Mouse (Mus musculus) neutrophil, adult 5-6 weeks (primary cell): ENCODE results near the gene Itpkb. TPM values are rescaled to one million over a fixed set of nuclear protein-coding genes. Genes with fewer than 3 reads are reported as not detected.
"Not testable (repeated sequence)": the region's sequence is repeated elsewhere in the genome, so short reads cannot be mapped to it uniquely, and the experiment has no call there.

Experiments used
- ATAC-seq: fragments of 151-379, 151-347 bp; 2 replicates; pipeline ENCODE4 v1.8.0; 2017; ENCODE audit warnings: mild to moderate bottlenecking, moderate TSS enrichment; ENCODE audit not compliant: insufficient number of reproducible peaks, poor library complexity, low FRiP score, severe bottlenecking; ENCODE audit errors: extremely low read depth
- total RNA-seq: library from RNA; stranded (forward); fragments of 200-1000 nt; gene quantifications from 2 replicates; pipeline ENCODE4 v1.2.3, GENCODE M21; 2017

Itpkb gene
- total RNA-seq, 1 experiment from 2014 or later = 64.6 TPM

GRCm38 (mm10) chr1:180362844-180363243, 32.6 kb downstream of the Itpkb start:
- no peak for ATAC-seq

DNA sequence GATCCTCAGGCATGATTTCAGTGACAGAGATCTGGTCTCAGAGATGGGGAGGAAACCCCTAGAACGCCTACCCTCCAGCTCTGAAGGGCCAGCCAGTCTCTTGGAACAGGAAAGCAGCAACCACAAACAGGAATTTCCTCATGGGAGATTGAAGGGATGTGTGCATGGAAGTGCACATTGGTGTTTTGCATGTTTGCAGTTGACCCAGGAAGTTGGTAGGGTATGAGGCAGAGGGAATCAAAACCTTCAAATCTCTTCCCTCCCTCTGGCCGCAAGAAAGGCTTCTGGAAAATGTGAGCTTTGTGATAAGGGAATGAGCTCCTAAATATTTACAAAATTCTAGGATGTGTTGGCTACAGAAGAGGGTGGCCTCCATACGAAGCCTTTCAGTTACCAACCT, 33.0 kb downstream of the Itpkb start:
- no peak for ATAC-seq

- ATAC-seq = peak; percentile 42
Observed at GRCm38 (mm10) chr1:180364005-180364404, 33.7 kb downstream of the Itpkb start.

GRCm38 (mm10) chr1:180364720-180365119, 34.4 kb downstream of the Itpkb start:
- ATAC-seq = no peak

GRCm38 (mm10) chr1:180365180-180365810, 35.0 kb downstream of the Itpkb start:
- peak; percentile 86 for ATAC-seq

- ATAC-seq = no peak
Observed at GRCm38 (mm10) chr1:180365983-180366811, 35.9 kb downstream of the Itpkb start.

DNA sequence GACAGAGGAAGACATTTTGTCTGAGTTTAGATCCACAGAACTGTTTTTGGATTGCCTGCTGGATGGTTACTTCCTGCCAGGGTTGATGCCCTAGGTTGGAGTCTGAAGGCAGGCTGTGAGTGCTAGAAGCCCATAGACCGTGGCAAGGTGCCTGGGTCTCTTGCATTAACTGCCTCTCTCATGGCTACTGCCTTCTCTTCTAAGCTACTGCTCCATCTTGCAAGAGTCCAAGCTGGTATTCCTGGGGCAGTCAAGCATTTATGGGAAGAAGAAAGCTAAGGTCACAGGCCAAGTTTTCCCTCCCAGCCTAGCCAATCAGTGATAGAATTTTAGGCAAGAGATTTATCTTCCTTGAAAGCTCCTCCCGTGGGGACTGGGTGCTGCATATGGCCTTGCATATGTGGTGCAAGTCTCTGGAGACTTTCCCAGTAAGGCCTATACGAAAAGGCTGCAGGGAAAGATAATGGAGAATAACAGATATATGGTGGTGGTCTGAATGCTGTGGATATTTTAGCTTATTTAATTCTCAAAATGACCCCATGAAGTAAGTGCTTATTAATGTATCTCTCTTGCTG, 36.8 kb downstream of the Itpkb start:
- no peak for ATAC-seq

DNA sequence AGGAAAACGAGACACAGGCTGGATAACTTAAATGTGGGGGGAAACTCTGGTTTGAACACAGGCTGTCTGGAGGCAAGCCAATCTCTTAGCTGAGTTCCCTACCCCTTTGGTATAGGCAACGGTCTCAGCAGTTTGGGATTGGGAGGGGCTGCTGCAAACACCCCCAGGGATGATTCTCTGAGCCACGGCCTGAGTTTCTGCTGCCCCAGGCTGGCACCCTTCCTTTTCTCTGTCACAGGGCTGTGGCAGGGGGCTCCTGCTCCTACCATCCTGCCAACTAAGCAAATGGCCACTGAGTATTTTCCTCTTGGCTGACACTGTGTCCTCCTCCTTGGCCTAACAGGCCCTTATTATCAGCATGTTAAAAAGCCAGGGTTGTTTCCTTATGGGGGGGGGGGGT, 37.3 kb downstream of the Itpkb start:
- ATAC-seq = no peak

- no peak for ATAC-seq
Observed at GRCm38 (mm10) chr1:180368112-180368511, 37.8 kb downstream of the Itpkb start.

GRCm38 (mm10) chr1:180368646-180369045, 38.4 kb downstream of the Itpkb start:
- ATAC-seq = no peak

GRCm38 (mm10) chr1:180370858-180371652, 40.8 kb downstream of the Itpkb start:
- ATAC-seq = no peak

GRCm38 (mm10) chr1:180372258-180372657, 42.0 kb downstream of the Itpkb start:
- ATAC-seq = not testable (repeated sequence)

GRCm38 (mm10) chr1:180376598-180376997, 46.3 kb downstream of the Itpkb start:
- no peak for ATAC-seq

DNA sequence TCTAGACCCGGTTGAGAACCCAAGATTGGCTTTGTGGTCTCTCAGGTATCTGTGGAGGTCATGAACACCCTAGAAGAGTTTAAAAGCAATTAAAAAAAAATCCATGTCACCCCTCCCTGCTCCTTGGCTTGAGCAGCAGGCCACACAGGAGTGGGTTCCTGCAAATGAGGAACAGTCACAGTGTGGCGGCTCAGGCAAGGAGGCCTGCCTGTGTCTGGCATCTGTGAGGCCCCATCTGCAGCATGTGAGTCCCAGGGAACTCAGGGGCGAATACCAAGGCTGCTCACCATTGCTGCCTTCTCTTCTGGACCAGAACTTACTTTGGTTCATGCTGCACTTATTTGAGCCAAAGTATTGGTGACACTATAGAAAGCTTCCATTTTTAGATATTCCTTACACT, 49.3 kb downstream of the Itpkb start:
- no peak for ATAC-seq

GRCm38 (mm10) chr1:180382358-180382757, 52.1 kb downstream of the Itpkb start:
- no peak for ATAC-seq

DNA sequence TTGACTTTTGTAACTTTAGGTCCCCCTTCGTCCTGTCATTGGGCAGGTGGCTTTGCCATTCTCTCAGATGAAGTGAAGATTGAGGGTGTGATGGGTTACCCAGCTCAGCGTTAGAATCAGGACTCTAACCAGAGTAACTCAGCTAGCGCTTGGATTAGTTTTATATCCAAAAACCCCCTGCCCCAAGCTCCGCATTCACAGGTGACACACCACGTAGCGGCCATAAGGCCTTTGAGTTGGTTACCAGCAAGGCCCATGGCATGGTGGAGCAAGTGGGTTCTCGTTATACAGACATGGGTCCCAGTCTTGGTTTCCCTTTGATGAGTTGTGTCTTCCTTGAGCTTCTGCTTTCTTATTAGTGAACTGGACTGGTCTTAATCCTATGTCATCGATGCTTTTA, 53.6 kb downstream of the Itpkb start:
- ATAC-seq = no peak

- ATAC-seq = no peak
Observed at GRCm38 (mm10) chr1:180384486-180384885, 54.2 kb downstream of the Itpkb start.

DNA sequence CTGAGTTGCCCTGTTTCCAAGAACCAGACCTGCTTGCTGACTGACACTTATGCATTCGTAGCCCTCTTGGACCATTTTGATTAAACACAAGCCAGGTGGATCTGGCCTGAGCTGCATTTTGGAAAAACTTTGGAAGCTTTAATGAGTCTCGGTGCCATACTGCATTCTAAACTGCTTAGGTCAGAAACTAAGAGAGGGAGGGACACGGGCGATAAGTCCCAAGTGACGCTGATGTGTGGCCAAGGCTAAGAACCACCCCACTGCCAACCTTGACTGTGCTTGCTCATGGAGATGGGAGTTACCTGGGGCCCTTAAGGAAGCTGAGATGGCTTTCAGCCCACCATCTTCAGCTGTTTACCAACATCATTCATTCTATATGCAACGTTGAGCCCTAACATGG, 55.0 kb downstream of the Itpkb start:
- no peak for ATAC-seq

GRCm38 (mm10) chr1:180386951-180387749, 56.9 kb downstream of the Itpkb start:
- peak; percentile 91 for ATAC-seq
